Mouse (Mus musculus) liver, embryonic 16.5 days (tissue): ENCODE results near the gene Agap1. TPM values are rescaled to one million over a fixed set of nuclear protein-coding genes. Genes with fewer than 3 reads are reported as not detected.

Experiments
- ATAC-seq: fragments of 200-750 bp; cut with Nextera tagmentation; 2 replicates; pipeline ENCODE4 v1.8.0; 2017; ENCODE audit warnings: low read depth, mild to moderate bottlenecking, moderate number of reproducible peaks, moderate library complexity
- H3K27ac ChIP-seq: fragments of 300-500 bp; sonication (generic); 2 replicates; pipeline ENCODE4 v1.5.1; 2014; ENCODE audit warnings: mild to moderate bottlenecking, low read length
- H3K27me3 ChIP-seq: fragments of 300-500 bp; sonication (generic); 2 replicates; pipeline ENCODE4 v1.6.1; 2014; ENCODE audit warnings: low read depth, low read length, mixed read lengths; ENCODE audit not compliant: control insufficient read depth, insufficient read depth
- H3K36me3 ChIP-seq: fragments of 300-500 bp; sonication (generic); 2 replicates; pipeline ENCODE4 v1.6.1; 2014; ENCODE audit warnings: mild to moderate bottlenecking; ENCODE audit not compliant: control insufficient read depth, insufficient read depth
- H3K4me1 ChIP-seq: fragments of 300-500 bp; sonication (generic); 2 replicates; pipeline ENCODE4 v1.6.1; 2014; ENCODE audit warnings: low read depth, low read length, mixed read lengths; ENCODE audit not compliant: control insufficient read depth
- H3K4me2 ChIP-seq: fragments of 300-500 bp; sonication (generic); 2 replicates; pipeline ENCODE4 v1.6.1; 2014; ENCODE audit warnings: low read depth, low read length, mixed read lengths
- H3K4me3 ChIP-seq: fragments of 300-500 bp; sonication (generic); 2 replicates; pipeline ENCODE4 v1.5.1; 2014; ENCODE audit warnings: low read depth, mild to moderate bottlenecking, low read length
- H3K9ac ChIP-seq: fragments of 300-500 bp; sonication (generic); 2 replicates; pipeline ENCODE4 v1.6.1; 2014; ENCODE audit warnings: low read depth, low read length
- H3K9me3 ChIP-seq: fragments of 300-500 bp; sonication (generic); replicated peaks from 2 replicates; pipeline ENCODE4 v1.6.1; 2016; ENCODE audit warnings: low read length; ENCODE audit not compliant: control insufficient read depth
- WGBS: fragments of 180-500 bp; shearing (Covaris S2); extraction: QIAGEN DNeasy Blood & Tissue Kit; methylation state at CpG from one replicate; pipeline ENCODE4 v1.1.7; 2014; ENCODE audit not compliant: insufficient replicate concordance; 5-methylcytosine and 5-hydroxymethylcytosine counted together
- polyA plus RNA-seq: library from polyadenylated mRNA; unstranded; fragments of >200 nt; fragmentation: Nextera tagmentation; extraction: Ambion mirVana; gene quantifications from 2 replicates; pipeline ENCODE4 v1.2.1, GENCODE M21; 2015

Agap1 gene
- polyA plus RNA-seq, 1 experiment from 2014 or later: 1.1 TPM

DNA sequence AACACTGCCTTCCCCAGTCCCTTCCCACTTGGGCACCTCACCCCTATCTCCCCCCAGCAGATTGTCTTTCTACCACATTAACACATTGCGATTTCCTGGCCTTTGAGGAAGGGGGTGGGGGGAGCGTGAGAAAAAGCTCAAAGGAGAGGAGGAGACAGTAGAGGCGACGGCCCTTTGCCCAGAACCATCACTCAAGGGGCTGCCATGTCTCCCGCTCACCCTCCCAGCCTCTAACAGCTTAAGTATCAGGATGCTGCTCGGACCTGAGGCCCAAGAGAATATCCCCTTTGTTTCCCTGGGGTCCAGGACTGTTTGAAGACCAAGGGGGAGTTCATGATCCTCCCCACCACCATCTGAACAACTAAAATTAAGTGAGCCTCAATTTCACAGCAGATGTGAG is 474.6 kb downstream of the Agap1 start:
- no peak for ATAC-seq
- Histone ChIP-seq H3K36me3 (no peaks in the 10 kb centered on the region), H3K4me2 (no peak overlapping the region), H3K9ac (no peak overlapping the region), H3K9me3 (no peaks in the 10 kb centered on the region), H3K4me1 (no peaks in the 10 kb centered on the region; the same call in 1 of the 2 replicates), H3K4me3 (no peak overlapping the region), H3K27me3 (peaks cover 97% of the 10 kb centered on the region), H3K27ac (no peak overlapping the region)
- WGBS: 0% methylated on average over 6 of the region's 6 CpGs

DNA sequence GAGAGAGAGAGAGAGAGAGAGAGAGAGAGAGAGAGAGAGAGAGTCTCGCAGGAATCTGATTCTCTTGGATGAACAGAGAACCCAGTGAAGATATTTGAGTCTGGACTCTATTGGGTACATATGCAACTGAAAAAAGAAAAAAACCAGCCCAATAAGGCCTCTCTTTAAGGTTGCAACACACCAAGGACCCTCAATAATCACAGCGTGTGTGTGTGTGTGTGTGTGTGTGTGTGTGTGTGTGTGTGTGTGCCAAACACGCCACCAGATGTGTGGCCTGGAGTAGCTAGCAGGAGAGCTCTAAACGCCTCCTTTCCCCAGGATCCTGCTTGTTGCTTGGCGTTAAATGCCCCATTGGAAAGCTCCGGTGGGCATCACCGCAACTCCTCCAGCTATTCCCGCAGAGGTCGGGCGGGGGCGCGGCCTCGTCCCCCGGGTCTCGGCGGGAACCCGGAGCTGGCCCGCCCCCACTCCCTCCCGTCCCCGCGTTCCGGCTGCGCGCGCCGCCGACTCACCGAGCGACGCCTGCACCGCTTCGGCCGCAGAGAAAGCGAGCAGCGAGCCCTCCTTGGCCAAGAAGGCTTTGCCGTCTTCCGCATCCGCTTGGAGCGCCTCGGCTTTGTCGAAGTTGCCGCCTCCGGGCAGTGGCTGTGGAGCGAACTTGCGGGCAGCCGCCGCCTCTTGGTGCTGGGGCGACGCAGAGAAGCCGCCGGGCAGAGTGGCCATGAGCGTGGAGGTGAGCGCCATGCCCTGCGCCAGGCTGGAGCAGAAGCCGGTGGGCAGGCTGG is 475.3 kb downstream of the Agap1 start:
- no peaks in the 10 kb centered on the region for H3K36me3 ChIP-seq
- H3K4me1 ChIP-seq: no peaks in the 10 kb centered on the region; the same call in 1 of the 2 replicates
- H3K4me2 ChIP-seq: peak overlapping the region; percentile 48
- H3K9ac ChIP-seq: no peak overlapping the region
- peaks cover 93% of the 10 kb centered on the region for H3K27me3 ChIP-seq
- H3K27ac ChIP-seq: no peak overlapping the region
- H3K9me3 ChIP-seq: no peaks in the 10 kb centered on the region
- WGBS: 1% methylated on average over 55 of the region's 55 CpGs
- H3K4me3 ChIP-seq: peak overlapping the region; percentile 43
- no peak for ATAC-seq

- H3K9ac ChIP-seq: no peak overlapping the region
- H3K4me1 ChIP-seq: no peaks in the 10 kb centered on the region; the same call in 1 of the 2 replicates
- H3K36me3 ChIP-seq: no peaks in the 10 kb centered on the region
- peak overlapping the region; percentile 48 for H3K4me2 ChIP-seq
- WGBS: under 1% methylated on average over 44 of the region's 45 CpGs
- no peaks in the 10 kb centered on the region for H3K9me3 ChIP-seq
- H3K27me3 ChIP-seq: peaks cover 92% of the 10 kb centered on the region
- H3K27ac ChIP-seq: no peak overlapping the region
- no peak for ATAC-seq
- peak overlapping the region; percentile 43 for H3K4me3 ChIP-seq
These were observed 475.9 kb downstream of the Agap1 start for GRCm38 (mm10) chr1:89930551-89930950.

GRCm38 (mm10) chr1:89931120-89931519 is 476.5 kb downstream of the Agap1 start, which contains the start of gene Gbx2:
Gene Gbx2, minus strand, starts transcription at chr1:89931179.
- H3K4me1 ChIP-seq: no peaks in the 10 kb centered on the region; the same call in 1 of the 2 replicates
- peak within 1 kb of the TSS; percentile 48 for H3K4me2 ChIP-seq
- ATAC-seq: 0 out of 2 replicates have a peak, but pooled peaks have one; percentile 35
- H3K36me3 ChIP-seq: no peaks in the 10 kb centered on the region
- H3K27me3 ChIP-seq: peaks cover 92% of the 10 kb centered on the region
- peak within 1 kb of the TSS; percentile 43 for H3K4me3 ChIP-seq
- no peak within 1 kb of the TSS for H3K27ac ChIP-seq
- no peaks in the 10 kb centered on the region for H3K9me3 ChIP-seq
- under 1% methylated on average over 33 of the region's 33 CpGs for WGBS
- H3K9ac ChIP-seq: no peak within 1 kb of the TSS

DNA sequence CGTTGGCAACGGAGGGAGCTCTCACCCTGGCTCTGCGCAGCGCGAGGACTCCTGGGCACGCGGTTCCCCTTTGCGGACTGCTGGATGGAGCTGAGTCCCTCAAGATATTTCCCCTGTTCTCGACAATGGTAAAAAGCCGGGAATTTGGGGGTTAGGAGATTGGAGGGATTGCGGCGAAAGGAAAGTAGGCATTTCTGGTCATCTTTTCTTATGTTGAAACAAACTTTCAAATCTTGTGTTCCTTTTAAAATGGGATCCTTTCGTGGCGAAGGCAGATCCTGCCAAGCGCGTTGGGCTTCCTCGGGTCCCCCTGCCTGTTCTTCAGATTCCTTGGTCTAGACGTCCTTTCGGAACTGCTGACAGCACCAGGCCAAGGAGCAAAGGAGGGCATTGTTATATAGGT is 477.4 kb downstream of the Agap1 start:
- no peak overlapping the region for H3K4me3 ChIP-seq
- 30% methylated on average over 19 of the region's 19 CpGs for WGBS

GRCm38 (mm10) chr1:89932616-89933015 is 478.0 kb downstream of the Agap1 start:
- ATAC-seq: no peak
- no peak overlapping the region for H3K4me2 ChIP-seq
- no peaks in the 10 kb centered on the region; the same call in 1 of the 2 replicates for H3K4me1 ChIP-seq
- no peaks in the 10 kb centered on the region for H3K9me3 ChIP-seq
- H3K27ac ChIP-seq: no peak overlapping the region
- peaks cover 88% of the 10 kb centered on the region for H3K27me3 ChIP-seq
- no peak overlapping the region for H3K4me3 ChIP-seq
- no peaks in the 10 kb centered on the region for H3K36me3 ChIP-seq
- no peak overlapping the region for H3K9ac ChIP-seq
- WGBS: 31% methylated on average over 16 of the region's 16 CpGs

More for the DNA sequence above, 477.4 kb downstream of the Agap1 start:
- Histone ChIP-seq H3K9me3 (no peaks in the 10 kb centered on the region), H3K4me2 (no peak overlapping the region), H3K36me3 (no peaks in the 10 kb centered on the region), H3K27me3 (peaks cover 92% of the 10 kb centered on the region), H3K27ac (no peak overlapping the region), H3K9ac (no peak overlapping the region), H3K4me1 (no peaks in the 10 kb centered on the region; the same call in 1 of the 2 replicates)
- ATAC-seq: no peak

DNA sequence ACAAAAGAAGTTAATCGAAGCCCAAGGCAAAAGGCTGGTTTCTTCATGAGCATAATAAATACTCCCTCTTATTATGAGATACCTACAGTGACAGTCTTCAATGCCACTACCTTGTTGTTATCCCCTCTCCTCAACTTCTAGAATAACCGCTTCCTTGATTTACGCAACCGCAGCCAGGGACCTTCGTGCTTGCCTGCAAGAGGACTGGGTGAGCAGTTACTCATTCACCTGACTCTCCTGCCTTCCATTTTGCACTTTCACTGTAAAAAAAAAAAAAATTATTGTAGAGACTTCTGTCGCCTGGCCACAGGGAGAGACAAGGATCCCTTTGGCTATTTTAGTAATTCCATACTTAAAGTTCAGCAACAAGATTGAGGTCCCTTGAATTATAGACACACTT is 478.4 kb downstream of the Agap1 start:
- H3K36me3 ChIP-seq: no peaks in the 10 kb centered on the region
- H3K4me1 ChIP-seq: no peaks in the 10 kb centered on the region; the same call in 1 of the 2 replicates
- ATAC-seq: no peak
- H3K9me3 ChIP-seq: no peaks in the 10 kb centered on the region
- no peak overlapping the region for H3K4me3 ChIP-seq
- no peak overlapping the region for H3K9ac ChIP-seq
- H3K27ac ChIP-seq: no peak overlapping the region
- H3K4me2 ChIP-seq: no peak overlapping the region
- WGBS: 46% methylated on average over 6 of the region's 6 CpGs
- peaks cover 88% of the 10 kb centered on the region for H3K27me3 ChIP-seq

DNA sequence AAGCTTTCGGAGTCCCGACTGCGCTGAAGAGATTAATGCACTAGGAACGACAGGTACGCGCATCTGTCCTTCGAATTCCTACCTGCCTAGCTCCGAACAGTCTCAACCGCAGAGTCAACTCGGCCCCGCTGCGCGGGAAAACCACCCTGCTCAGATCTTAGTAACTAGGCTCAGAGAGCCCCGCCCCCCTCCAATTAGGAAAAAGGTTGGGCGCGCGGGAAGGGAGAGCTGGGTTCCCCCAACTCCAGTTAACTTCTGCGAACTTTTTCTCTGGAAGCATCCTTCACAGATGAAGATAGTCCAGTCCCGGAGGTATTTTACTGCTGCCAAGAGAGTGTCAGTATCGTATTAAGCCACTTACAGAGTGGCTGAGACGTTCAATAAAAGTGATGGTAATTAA is 479.2 kb downstream of the Agap1 start:
- ATAC-seq: no peak
- Histone ChIP-seq H3K4me2 (no peak overlapping the region), H3K4me1 (no peaks in the 10 kb centered on the region; the same call in 1 of the 2 replicates), H3K9ac (no peak overlapping the region), H3K27me3 (peaks cover 85% of the 10 kb centered on the region), H3K4me3 (no peak overlapping the region), H3K9me3 (no peaks in the 10 kb centered on the region), H3K36me3 (no peaks in the 10 kb centered on the region), H3K27ac (no peak overlapping the region)
- 43% methylated on average over 21 of the region's 21 CpGs for WGBS
